Mouse (Mus musculus) lung, postnatal 0 days (tissue): ENCODE measurements around the gene Srcin1.

Experiments used
- CTCF ChIP-seq: IDR thresholded peaks from 2 replicates; pipeline ENCODE4 v1.5.1; 2016; ENCODE audit warnings: antibody characterized with exemption, mild to moderate bottlenecking
- EP300 ChIP-seq: IDR thresholded peaks from 2 replicates; pipeline ENCODE4 v1.6.1; 2016; ENCODE audit warnings: antibody characterized with exemption, mild to moderate bottlenecking, control low read depth

- TF ChIP-seq CTCF = no peak
- TF ChIP-seq EP300 = no peak
Observed at GRCm38 (mm10) chr11:97607056-97607725, 31.2 kb upstream of the Srcin1 start.
